Mouse (Mus musculus) kidney, adult 2 months (tissue): ENCODE data around the gene Corin.

Experiments
- CTCF ChIP-seq: fragments of 200-500 bp; conservative IDR thresholded peaks from 2 replicates; pipeline ENCODE4 v1.5.1; 2011; ENCODE audit warnings: low read depth, mild to moderate bottlenecking, control low read depth, low read length, moderate library complexity, mixed read lengths; ENCODE audit not compliant: insufficient read depth, insufficient read length
- POLR2A ChIP-seq: fragments of 200-500 bp; IDR thresholded peaks from one replicate; pipeline ENCODE4 v1.6.1; 2011; ENCODE audit warnings: low read depth, low read length, control low read depth

GRCm38 (mm10) chr5:72498271-72498670, 6.0 kb downstream of the Corin start:
- no peak for TF ChIP-seq POLR2A
- no peak for TF ChIP-seq CTCF
